10 mouse cellular contexts compared by ENCODE assay signal in genomic region chr10:91228924-91229517, GRCm38 (mm10). TPM values are rescaled to one million over a fixed set of nuclear protein-coding genes. Genes with fewer than 3 reads are reported as not detected.
A peak's percentile ranks its signal among the peaks of the same experiment; 100 is the strongest.
DNase-seq lines count a peak whose midpoint lies in the region; ATAC-seq and TF ChIP-seq lines count a peak whose summit lies in the region.
"Had no signal": no experiment of that assay in that cellular context is flagged by ENCODE, and none has a peak within 500 bp of the region (broad histone marks: within the 10 kb centered on the region; RNA-seq: fewer than 3 reads in every experiment).

No protein-coding gene starts in this region.

- peaks cover 14% of the 10 kb centered on the region for H3K4me1 ChIP-seq in heart, embryonic 15.5 days (replicated peaks)
- no peaks in the 10 kb centered on the region for H3K4me1 ChIP-seq in brown adipose tissue, adult 24 weeks (ENCODE audit: control insufficient read depth, insufficient read depth, insufficient read length, low read length)
- peaks cover 16% of the 10 kb centered on the region; the same call in 1 of the 2 replicates for H3K4me1 ChIP-seq in forebrain, postnatal 0 days (ENCODE audit: insufficient read depth)
- H3K4me1 ChIP-seq in midbrain, embryonic 11.5 days (ENCODE audit: control insufficient read depth, insufficient read depth, low read length), result peaks cover 9% of the 10 kb centered on the region

- H3K36me3 ChIP-seq in heart, embryonic 15.5 days, result no peaks in the 10 kb centered on the region
- H3K36me3 ChIP-seq in forebrain, postnatal 0 days (ENCODE audit: insufficient read depth), result no peaks in the 10 kb centered on the region
- H3K36me3 ChIP-seq in midbrain, embryonic 11.5 days (ENCODE audit: control insufficient read depth, insufficient read depth, low read length), result no peaks in the 10 kb centered on the region

- ATAC-seq in heart, embryonic 15.5 days (replicated peaks; ENCODE audit: insufficient number of reproducible peaks, insufficient read depth, low FRiP score, low read depth), result no peak
- ATAC-seq in forebrain, postnatal 0 days, result peak; percentile 46; the same call in 1 of the 2 replicates
- no peak; the same call in 1 of the 2 replicates for ATAC-seq in midbrain, embryonic 11.5 days (ENCODE audit: low FRiP score)

- 68% methylated on average over 6 of the region's 6 CpGs for WGBS in heart, embryonic 15.5 days
- 44% methylated on average over 6 of the region's 6 CpGs for WGBS in forebrain, postnatal 0 days
- WGBS in midbrain, embryonic 11.5 days, result 77% methylated on average over 6 of the region's 6 CpGs

- H3K9ac ChIP-seq in heart, embryonic 15.5 days, result no peak overlapping the region
- peak overlapping the region; percentile 10; the same call in 1 of the 2 replicates for H3K9ac ChIP-seq in forebrain, postnatal 0 days
- no peak overlapping the region; the same call in 1 of the 2 replicates for H3K9ac ChIP-seq in midbrain, embryonic 11.5 days (ENCODE audit: low read length)

- H3K9me3 ChIP-seq in heart, embryonic 15.5 days (replicated peaks), result no peaks in the 10 kb centered on the region
- no peaks in the 10 kb centered on the region for H3K9me3 ChIP-seq in forebrain, postnatal 0 days (ENCODE audit: low read length)
- no peaks in the 10 kb centered on the region for H3K9me3 ChIP-seq in midbrain, embryonic 11.5 days (ENCODE audit: control insufficient read depth, low read length)

- no peaks in the 10 kb centered on the region for H3K27me3 ChIP-seq in heart, embryonic 15.5 days
- no peaks in the 10 kb centered on the region for H3K27me3 ChIP-seq in forebrain, postnatal 0 days (ENCODE audit: insufficient read depth, low read length)
- H3K27me3 ChIP-seq in midbrain, embryonic 11.5 days (ENCODE audit: control insufficient read depth, insufficient read depth, low read length), result no peaks in the 10 kb centered on the region

- H3K4me2 ChIP-seq in heart, embryonic 15.5 days, result no peak overlapping the region
- peak overlapping the region; percentile 44 for H3K4me2 ChIP-seq in forebrain, postnatal 0 days (ENCODE audit: low read depth)
- H3K4me2 ChIP-seq in midbrain, embryonic 11.5 days, result peak overlapping the region; percentile 6; the same call in 1 of the 2 replicates

- no peak for DNase-seq in heart, postnatal 4 days
- no peak for DNase-seq in forebrain, postnatal 0 days
- DNase-seq in midbrain, embryonic 11.5 days (ENCODE audit: low spot score, missing footprints), result no peak
- no peak for DNase-seq in right cerebral cortex, postnatal 14 days
- DNase-seq in urinary bladder, postnatal 25 days (ENCODE audit: low spot score), result no peak
- DNase-seq in left cerebral cortex, postnatal 10 days (ENCODE audit: extremely low spot score in 1 of 2, low spot score in 2 of 2), result no peak
- DNase-seq: adrenal gland, adult 2 months; thymus, adult 18-20 months had no signal

- intact Hi-C loops in left cerebral cortex, postnatal 10 days (cut with DNase I), result no loop called here

- no peak overlapping the region for H3K4me3 ChIP-seq in heart, embryonic 15.5 days
- no peak overlapping the region for H3K4me3 ChIP-seq in brown adipose tissue, adult 24 weeks (ENCODE audit: insufficient read depth, low read depth, low read length)
- H3K4me3 ChIP-seq in forebrain, postnatal 0 days (ENCODE audit: low read depth, low read length), result peak overlapping the region; percentile 20
- no peak overlapping the region for H3K4me3 ChIP-seq in midbrain, embryonic 11.5 days (ENCODE audit: low read depth, low read length)

- H3K27ac ChIP-seq in heart, embryonic 15.5 days, result peak overlapping the region; percentile 69
- H3K27ac ChIP-seq in brown adipose tissue, adult 24 weeks (replicated peaks; ENCODE audit: low read depth, low read length), result 0 out of 2 replicates have a peak overlapping the region, but pooled peaks have one; percentile 13
- H3K27ac ChIP-seq in forebrain, postnatal 0 days (ENCODE audit: low read depth, low read length), result peak overlapping the region; percentile 50
- H3K27ac ChIP-seq in midbrain, embryonic 11.5 days (ENCODE audit: low read depth, low read length), result peak overlapping the region; percentile 26; the same call in 1 of the 2 replicates

- TF ChIP-seq CTCF in forebrain, postnatal 0 days (IDR thresholded peaks at IDR 0.05; ENCODE audit: low read depth), result no peak

RNA-seq across cellular contexts. Expression of gene Tmpo, which starts 47.9 kb away (rescaled TPM):
- 154 and 159 TPM in 2 replicates for polyA plus RNA-seq in heart, embryonic 15.5 days (2015; fragmentation: Nextera tagmentation; extraction: Ambion mirVana)
- total RNA-seq in heart, postnatal 4 days (2021), result 100 to 1,000 TPM; 186 to 192 TPM
- 10.0 and 16.6 TPM in 2 replicates for polyA plus RNA-seq in brown adipose tissue, adult 24 weeks (2012; ENCODE audit: insufficient read depth, insufficient read length, missing spikeins)
- total RNA-seq in forebrain, postnatal 0 days (2014; rRNA removed), result 126 and 149 TPM in 2 replicates
- 61.3 and 62.8 TPM in 2 replicates for polyA plus RNA-seq in forebrain, postnatal 0 days (2015; fragmentation: Nextera tagmentation; extraction: Ambion mirVana)
- 339 and 388 TPM in 2 replicates for polyA plus RNA-seq in midbrain, embryonic 11.5 days (2014; fragmentation: Nextera tagmentation; extraction: Ambion mirVana)
- 10 to 100 TPM; 36.6 to 38.2 TPM for total RNA-seq in left cerebral cortex, postnatal 10 days (2021)

Comparison
In these comparisons a context has a peak if more than half of its experiments do, and no peak if none do; other contexts are left out.
1. H3K27ac ChIP-seq: peak in every context shown above with its lines; median percentile 69 in heart, embryonic 15.5 days; 50 in forebrain, postnatal 0 days; 26 in midbrain, embryonic 11.5 days; 13 in brown adipose tissue, adult 24 weeks.